Mouse (Mus musculus): Measurements from ENCODE around the gene Hoxd1. TPM values are rescaled to one million over a fixed set of nuclear protein-coding genes. Genes with fewer than 3 reads are reported as not detected.
A peak's percentile ranks its signal among the peaks of the same experiment; 100 is the strongest.

The Hoxd1 gene
- polyA plus RNA-seq, 1 experiment from 2014 or later = 1.00 TPM

GRCm38 (mm10) chr2:74747006-74747405 lies 15.8 kb upstream of the Hoxd1 start:
- H3K4me3 ChIP-seq (ENCODE audit: low read length) = peak overlapping the region; percentile 41
- peak overlapping the region; percentile 55 for H3K4me2 ChIP-seq (replicated peaks; ENCODE audit: low read depth, low read length)
- 12% methylated on average over 24 of the region's 24 CpGs for WGBS
- peaks cover 29% of the 10 kb centered on the region for H3K27me3 ChIP-seq (ENCODE audit: insufficient read depth, low read length)
- H3K27ac ChIP-seq (ENCODE audit: low read length) = peak overlapping the region; percentile 66; the same call in 1 of the 2 replicates
- peaks cover 44% of the 10 kb centered on the region for H3K4me1 ChIP-seq (ENCODE audit: insufficient read depth, low read length)
- H3K36me3 ChIP-seq (ENCODE audit: insufficient read depth, low read length) = no peaks in the 10 kb centered on the region
- H3K9ac ChIP-seq (replicated peaks; ENCODE audit: low read length) = peak overlapping the region; percentile 64
- peak; percentile 36; the same call in 1 of the 2 replicates for ATAC-seq (ENCODE audit: low FRiP score, low TSS enrichment)
- H3K9me3 ChIP-seq (ENCODE audit: low read length) = no peaks in the 10 kb centered on the region

GRCm38 (mm10) chr2:74747661-74748141 lies 15.1 kb upstream of the Hoxd1 start:
- H3K4me3 ChIP-seq (ENCODE audit: low read length) = peak overlapping the region; percentile 26
- no peak for ATAC-seq (ENCODE audit: low FRiP score, low TSS enrichment)
- no peaks in the 10 kb centered on the region for H3K36me3 ChIP-seq (ENCODE audit: insufficient read depth, low read length)
- H3K27me3 ChIP-seq (ENCODE audit: insufficient read depth, low read length) = peaks cover 29% of the 10 kb centered on the region
- no peaks in the 10 kb centered on the region for H3K9me3 ChIP-seq (ENCODE audit: low read length)
- 44% methylated on average over 11 of the region's 11 CpGs for WGBS
- peak overlapping the region; percentile 31; the same call in 1 of the 2 replicates for H3K27ac ChIP-seq (ENCODE audit: low read length)
- H3K9ac ChIP-seq (replicated peaks; ENCODE audit: low read length) = peak overlapping the region; percentile 64
- peaks cover 47% of the 10 kb centered on the region for H3K4me1 ChIP-seq (ENCODE audit: insufficient read depth, low read length)
- peak overlapping the region; percentile 82 for H3K4me2 ChIP-seq (replicated peaks; ENCODE audit: low read depth, low read length)

GRCm38 (mm10) chr2:74748436-74748995 lies 14.3 kb upstream of the Hoxd1 start:
- Histone ChIP-seq H3K4me1 (ENCODE audit: insufficient read depth, low read length) (peaks cover 55% of the 10 kb centered on the region), H3K9ac (replicated peaks; ENCODE audit: low read length) (0 out of 2 replicates have a peak overlapping the region, but pooled peaks have one; percentile 33), H3K9me3 (ENCODE audit: low read length) (no peaks in the 10 kb centered on the region), H3K27me3 (ENCODE audit: insufficient read depth, low read length) (peaks cover 29% of the 10 kb centered on the region), H3K4me3 (ENCODE audit: low read length) (peak overlapping the region; percentile 8; the same call in 1 of the 2 replicates), H3K36me3 (ENCODE audit: insufficient read depth, low read length) (no peaks in the 10 kb centered on the region), H3K27ac (ENCODE audit: low read length) (peak overlapping the region; percentile 39; the same call in 1 of the 2 replicates), H3K4me2 (replicated peaks; ENCODE audit: low read depth, low read length) (peak overlapping the region; percentile 82)
- WGBS = 40% methylated on average over 9 of the region's 9 CpGs
- no peak for ATAC-seq (ENCODE audit: low FRiP score, low TSS enrichment)

- Histone ChIP-seq H3K9ac (replicated peaks; ENCODE audit: low read length) (peak overlapping the region; percentile 70), H3K4me3 (ENCODE audit: low read length) (peak overlapping the region; percentile 48), H3K4me2 (replicated peaks; ENCODE audit: low read depth, low read length) (peak overlapping the region; percentile 82), H3K36me3 (ENCODE audit: insufficient read depth, low read length) (no peaks in the 10 kb centered on the region), H3K4me1 (ENCODE audit: insufficient read depth, low read length) (peaks cover 60% of the 10 kb centered on the region), H3K9me3 (ENCODE audit: low read length) (no peaks in the 10 kb centered on the region), H3K27ac (ENCODE audit: low read length) (peak overlapping the region; percentile 92), H3K27me3 (ENCODE audit: insufficient read depth, low read length) (peaks cover 26% of the 10 kb centered on the region)
- peak; percentile 86 for ATAC-seq (ENCODE audit: low FRiP score, low TSS enrichment)
- under 1% methylated on average over 47 of the region's 47 CpGs for WGBS
Observed at GRCm38 (mm10) chr2:74749337-74750121, 13.3 kb upstream of the Hoxd1 start.

- no peak overlapping the region for H3K4me2 ChIP-seq (replicated peaks; ENCODE audit: low read depth, low read length)
- H3K9me3 ChIP-seq (ENCODE audit: low read length) = no peaks in the 10 kb centered on the region
- no peak overlapping the region for H3K27ac ChIP-seq (ENCODE audit: low read length)
- WGBS = 65% methylated on average over 5 of the region's 5 CpGs
- peaks cover 20% of the 10 kb centered on the region for H3K27me3 ChIP-seq (ENCODE audit: insufficient read depth, low read length)
- peaks cover 53% of the 10 kb centered on the region for H3K4me1 ChIP-seq (ENCODE audit: insufficient read depth, low read length)
- no peak for ATAC-seq (ENCODE audit: low FRiP score, low TSS enrichment)
- no peak overlapping the region for H3K4me3 ChIP-seq (ENCODE audit: low read length)
- H3K9ac ChIP-seq (replicated peaks; ENCODE audit: low read length) = no peak overlapping the region
- H3K36me3 ChIP-seq (ENCODE audit: insufficient read depth, low read length) = no peaks in the 10 kb centered on the region
Observed at GRCm38 (mm10) chr2:74750731-74751250, 12.0 kb upstream of the Hoxd1 start.

- peaks cover 43% of the 10 kb centered on the region for H3K4me1 ChIP-seq (ENCODE audit: insufficient read depth, low read length)
- H3K27ac ChIP-seq (ENCODE audit: low read length) = no peak overlapping the region
- H3K9ac ChIP-seq (replicated peaks; ENCODE audit: low read length) = no peak overlapping the region
- H3K4me2 ChIP-seq (replicated peaks; ENCODE audit: low read depth, low read length) = no peak overlapping the region
- WGBS = 95% methylated on average over 1 of the region's 1 CpGs
- ATAC-seq (ENCODE audit: low FRiP score, low TSS enrichment) = no peak
- H3K4me3 ChIP-seq (ENCODE audit: low read length) = no peak overlapping the region
- no peaks in the 10 kb centered on the region for H3K36me3 ChIP-seq (ENCODE audit: insufficient read depth, low read length)
- no peaks in the 10 kb centered on the region for H3K9me3 ChIP-seq (ENCODE audit: low read length)
- H3K27me3 ChIP-seq (ENCODE audit: insufficient read depth, low read length) = peaks cover 15% of the 10 kb centered on the region
Observed at GRCm38 (mm10) chr2:74751861-74752260, 10.9 kb upstream of the Hoxd1 start.

DNA sequence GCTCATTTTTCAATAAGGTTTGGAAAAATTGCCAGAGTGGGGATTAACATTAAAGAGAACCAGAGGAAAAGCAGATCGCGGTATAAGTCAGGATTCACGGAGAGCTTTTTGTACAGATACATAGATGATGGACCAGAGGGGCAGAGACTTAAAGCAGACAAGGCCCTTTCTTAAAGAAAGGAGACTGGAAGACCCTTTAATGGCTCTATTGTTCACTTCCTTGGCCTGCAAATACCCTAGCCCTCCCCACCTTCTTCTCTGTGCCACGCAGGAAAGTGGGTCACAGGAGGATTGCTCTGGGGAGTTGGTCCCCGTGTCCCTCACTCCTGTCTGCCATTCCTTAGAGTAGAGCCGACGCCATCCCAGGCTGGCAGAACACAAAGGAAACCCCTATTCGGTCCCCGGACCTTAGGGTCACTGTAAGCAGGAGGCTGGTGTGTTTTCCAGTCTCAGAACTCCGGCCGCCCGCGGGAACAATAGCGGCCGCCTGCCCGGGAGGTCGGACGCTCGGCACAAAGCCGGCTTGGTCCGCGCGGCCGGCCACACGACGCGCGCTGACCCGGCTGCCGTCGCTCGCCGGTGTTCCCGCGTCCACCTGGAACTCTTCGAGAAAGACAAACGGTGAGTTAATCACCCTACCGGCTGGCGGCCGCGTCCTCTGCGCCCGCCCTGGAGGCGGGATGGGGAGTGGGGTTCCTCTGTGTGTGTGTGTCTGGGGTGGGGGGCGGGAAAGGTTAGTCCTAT lies 10.2 kb upstream of the Hoxd1 start:
- Histone ChIP-seq H3K27ac (ENCODE audit: low read length) (peak overlapping the region; percentile 63; the same call in 1 of the 2 replicates), H3K9me3 (ENCODE audit: low read length) (no peaks in the 10 kb centered on the region), H3K4me1 (ENCODE audit: insufficient read depth, low read length) (peaks cover 35% of the 10 kb centered on the region), H3K4me3 (ENCODE audit: low read length) (peak overlapping the region; percentile 46), H3K4me2 (replicated peaks; ENCODE audit: low read depth, low read length) (peak overlapping the region; percentile 91), H3K36me3 (ENCODE audit: insufficient read depth, low read length) (no peaks in the 10 kb centered on the region), H3K27me3 (ENCODE audit: insufficient read depth, low read length) (peaks cover 15% of the 10 kb centered on the region), H3K9ac (replicated peaks; ENCODE audit: low read length) (peak overlapping the region; percentile 71)
- 5% methylated on average over 45 of the region's 45 CpGs for WGBS
- peak; percentile 25 for ATAC-seq (ENCODE audit: low FRiP score, low TSS enrichment)

DNA sequence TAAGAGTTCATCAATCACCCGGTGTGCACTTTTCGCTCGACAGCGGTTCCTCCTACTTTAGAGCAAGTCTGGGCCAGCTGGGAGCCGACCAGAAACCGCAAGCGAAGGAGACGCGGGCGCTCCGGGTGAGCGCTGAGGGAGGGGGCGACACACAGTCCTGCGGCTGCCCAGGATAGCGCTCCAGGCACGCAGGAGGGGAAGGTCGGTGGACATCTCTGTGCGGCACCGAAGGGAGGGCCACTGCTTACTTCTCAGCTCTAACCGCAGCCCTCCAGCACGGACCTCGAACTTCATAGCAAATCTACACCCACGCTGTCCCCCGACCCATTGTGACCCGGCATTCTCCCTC lies 9.6 kb upstream of the Hoxd1 start:
- 3% methylated on average over 25 of the region's 25 CpGs for WGBS
- no peaks in the 10 kb centered on the region for H3K9me3 ChIP-seq (ENCODE audit: low read length)
- H3K4me1 ChIP-seq (ENCODE audit: insufficient read depth, low read length) = peaks cover 35% of the 10 kb centered on the region
- H3K4me2 ChIP-seq (replicated peaks; ENCODE audit: low read depth, low read length) = peak overlapping the region; percentile 91
- H3K27me3 ChIP-seq (ENCODE audit: insufficient read depth, low read length) = peaks cover 15% of the 10 kb centered on the region
- H3K27ac ChIP-seq (ENCODE audit: low read length) = peak overlapping the region; percentile 63; the same call in 1 of the 2 replicates
- H3K4me3 ChIP-seq (ENCODE audit: low read length) = peak overlapping the region; percentile 46
- ATAC-seq (ENCODE audit: low FRiP score, low TSS enrichment) = peak; percentile 21
- no peaks in the 10 kb centered on the region for H3K36me3 ChIP-seq (ENCODE audit: insufficient read depth, low read length)
- H3K9ac ChIP-seq (replicated peaks; ENCODE audit: low read length) = peak overlapping the region; percentile 71

GRCm38 (mm10) chr2:74753711-74754110 lies 9.1 kb upstream of the Hoxd1 start:
- peaks cover 35% of the 10 kb centered on the region for H3K4me1 ChIP-seq (ENCODE audit: insufficient read depth, low read length)
- H3K27ac ChIP-seq (ENCODE audit: low read length) = no peak overlapping the region
- H3K4me3 ChIP-seq (ENCODE audit: low read length) = no peak overlapping the region
- H3K27me3 ChIP-seq (ENCODE audit: insufficient read depth, low read length) = peaks cover 15% of the 10 kb centered on the region
- no peak for ATAC-seq (ENCODE audit: low FRiP score, low TSS enrichment)
- H3K9me3 ChIP-seq (ENCODE audit: low read length) = no peaks in the 10 kb centered on the region
- no peaks in the 10 kb centered on the region for H3K36me3 ChIP-seq (ENCODE audit: insufficient read depth, low read length)
- WGBS = 25% methylated on average over 5 of the region's 5 CpGs
- H3K4me2 ChIP-seq (replicated peaks; ENCODE audit: low read depth, low read length) = peak overlapping the region; percentile 91; the same call in 1 of the 2 replicates
- H3K9ac ChIP-seq (replicated peaks; ENCODE audit: low read length) = no peak overlapping the region; the same call in 1 of the 2 replicates
